Mouse (Mus musculus) heart, postnatal 36 days (tissue): ENCODE results near the gene Asb10. TPM values are rescaled to one million over a fixed set of nuclear protein-coding genes. Genes with fewer than 3 reads are reported as not detected.
A peak's percentile ranks its signal among the peaks of the same experiment; 100 is the strongest.
"Not testable (repeated sequence)": the region's sequence is repeated elsewhere in the genome, so short reads cannot be mapped to it uniquely, and the experiment has no call there.

Experiments used
- DNase-seq, 2 experiments: peaks; one replicate each; pipeline ENCODE4 v3.0.0; 2021 to 2022
- intact Hi-C: fragments of 180-260 bp; cut with DNase I; formaldehyde crosslinking; loops from one replicate; pipeline ENCODE4 v1.15.1; 2025
- total RNA-seq, 2 experiments: library from RNA; stranded (reverse); gene quantifications; 2 replicates each; pipeline ENCODE4 v1.2.3; 2021

The Asb10 gene
- 10 to 100 TPM; 73.0 to 82.3 TPM for total RNA-seq

GRCm38 (mm10) chr5:24540387-24541143 is at the start of gene Asb10:
TSS of gene Asb10 (minus strand) at chr5:24540978.
- peak; percentile 78 to 81 for DNase-seq
- intact Hi-C loops = loop anchor here (2.0 kb wide), 1 partner anchor 56 kb away; no protein-coding TSS in a partner anchor

GRCm38 (mm10) chr5:24589511-24590500 is 49.0 kb upstream of the Asb10 start:
- no peak for DNase-seq
- intact Hi-C loops = no loop called here

GRCm38 (mm10) chr5:24587200-24587577 is 46.4 kb upstream of the Asb10 start:
- intact Hi-C loops = no loop called here
- DNase-seq = no peak

GRCm38 (mm10) chr5:24586547-24587199 is 45.9 kb upstream of the Asb10 start, which contains the start of gene Chpf2:
TSS of gene Chpf2 (plus strand) at chr5:24586741.
- peak; percentile 77 to 81 for DNase-seq
- intact Hi-C loops = no loop called here

- intact Hi-C loops = no loop called here
- no peak for DNase-seq
These were observed 45.3 kb upstream of the Asb10 start for GRCm38 (mm10) chr5:24586106-24586505.

- no peak for DNase-seq
- intact Hi-C loops = loop anchor here (5.0 kb wide), 1 partner anchor 151 kb away; no protein-coding TSS in a partner anchor
These were observed 37.6 kb upstream of the Asb10 start for GRCm38 (mm10) chr5:24578109-24578963.

GRCm38 (mm10) chr5:24577183-24577929 is 36.6 kb upstream of the Asb10 start, which contains the start of gene Abcf2:
TSS of gene Abcf2 (minus strand) at chr5:24577467.
- intact Hi-C loops = loop anchor here (5.0 kb wide), 1 partner anchor 150 kb away; no protein-coding TSS in a partner anchor
- DNase-seq = peak; percentile 99 to 100

GRCm38 (mm10) chr5:24576801-24577182 is 36.0 kb upstream of the Asb10 start:
- intact Hi-C loops = loop anchor here (5.0 kb wide), 1 partner anchor 149 kb away; no protein-coding TSS in a partner anchor
- no peak for DNase-seq

GRCm38 (mm10) chr5:24575948-24576347 is 35.2 kb upstream of the Asb10 start:
- no peak for DNase-seq
- intact Hi-C loops = loop anchor here (5.0 kb wide), 1 partner anchor 149 kb away; no protein-coding TSS in a partner anchor

- intact Hi-C loops = no loop called here
- DNase-seq = no peak
These were observed 15.9 kb upstream of the Asb10 start, which contains the start of gene 4931409K22Rik for GRCm38 (mm10) chr5:24556709-24557108. TSS of gene 4931409K22Rik (minus strand) at chr5:24556809.

GRCm38 (mm10) chr5:24555335-24555734 is 14.6 kb upstream of the Asb10 start:
- DNase-seq, intact Hi-C loops: not testable (repeated sequence)

- DNase-seq = no peak
- intact Hi-C loops = no loop called here
These were observed 13.0 kb upstream of the Asb10 start for GRCm38 (mm10) chr5:24553621-24554244.

- no peak for DNase-seq
- intact Hi-C loops = no loop called here
These were observed 10.5 kb upstream of the Asb10 start for GRCm38 (mm10) chr5:24551317-24551688.

- no peak for DNase-seq
- intact Hi-C loops = no loop called here
These were observed 10.0 kb upstream of the Asb10 start for GRCm38 (mm10) chr5:24550598-24551316.

GRCm38 (mm10) chr5:24542643-24543042 is 1.9 kb upstream of the Asb10 start:
- no peak for DNase-seq
- intact Hi-C loops = no loop called here

- peak in 1 of 2 experiments; percentile 31 for DNase-seq
- intact Hi-C loops = loop anchor here (2.0 kb wide), 1 partner anchor 56 kb away; no protein-coding TSS in a partner anchor
These were observed 379 bp upstream of the Asb10 start for GRCm38 (mm10) chr5:24541144-24541569.

- DNase-seq = no peak
- intact Hi-C loops = loop anchor here (2.0 kb wide), 1 partner anchor 57 kb away; no protein-coding TSS in a partner anchor
These were observed 1.0 kb downstream of the Asb10 start for GRCm38 (mm10) chr5:24539571-24540296.
